Mouse (Mus musculus): Measurements from ENCODE around the gene Ccdc92b.

- TF ChIP-seq USF1 (IDR thresholded peaks at IDR 0.05; ENCODE audit: low read depth) (no peak), CTCF (IDR thresholded peaks at IDR 0.05; ENCODE audit: control insufficient read depth, insufficient read depth, insufficient read length) (no peak), FOSL1 (IDR thresholded peaks at IDR 0.05; ENCODE audit: insufficient read depth, low read length, poor library complexity, severe bottlenecking) (no peak), CEBPB (IDR thresholded peaks at IDR 0.05; ENCODE audit: low read depth) (no peak), MAX (IDR thresholded peaks at IDR 0.05) (no peak)
Measured at GRCm38 (mm10) chr11:74655941-74656340, 36.5 kb downstream of the Ccdc92b start.

All from C2C12 (cell line).